Mouse (Mus musculus) heart, adult 18-20 months (tissue): ENCODE measurements at regions not wholly inside any gene's neighbourhood (a gene's known extent, or its start where the extent isn't known, plus 50 kb on each side); places are given as distances from the start of the nearest gene placed in this dataset.
A peak's percentile ranks its signal among the peaks of the same experiment; 100 is the strongest.
"Not testable (repeated sequence)": the region's sequence is repeated elsewhere in the genome, so short reads cannot be mapped to it uniquely, and the experiment has no call there.

Source experiments
- DNase-seq, 2 experiments: peaks; one replicate each; pipeline ENCODE4 v3.0.0; 2021 to 2022; ENCODE audit warnings: mixed read lengths in 1 of 2

- no peak for DNase-seq
Measured at GRCm38 (mm10) chr12:104637046-104638032, 114.4 kb downstream of the Dicer1 start.

GRCm38 (mm10) chr12:104636474-104636873 lies 115.3 kb downstream of the Dicer1 start:
- no peak for DNase-seq

- no peak for DNase-seq
Measured at GRCm38 (mm10) chr12:104634818-104635217, 116.9 kb downstream of the Dicer1 start.

GRCm38 (mm10) chr12:104630590-104630989 lies 121.2 kb downstream of the Dicer1 start:
- peak in 1 of 2 experiments; percentile 33 for DNase-seq

GRCm38 (mm10) chr12:104629449-104629848 lies 122.3 kb downstream of the Dicer1 start:
- DNase-seq = no peak

- DNase-seq = no peak
Measured at GRCm38 (mm10) chr12:104626054-104626453, 125.7 kb downstream of the Dicer1 start.

GRCm38 (mm10) chr12:104623896-104624685 lies 127.7 kb downstream of the Dicer1 start:
- DNase-seq = no peak

- DNase-seq = peak; percentile 22 to 38
Measured at GRCm38 (mm10) chr12:104617111-104617725, 134.5 kb downstream of the Dicer1 start.

- peak; percentile 30 to 52 for DNase-seq
Measured at GRCm38 (mm10) chr12:104614240-104614639, 137.5 kb downstream of the Dicer1 start.

- DNase-seq = no peak
Measured at GRCm38 (mm10) chr12:104609767-104610166, 136.6 kb upstream of the Gsc start.

- DNase-seq = not testable (repeated sequence)
Measured at GRCm38 (mm10) chr12:104608956-104609355, 135.8 kb upstream of the Gsc start.

GRCm38 (mm10) chr12:104607410-104607809 lies 134.3 kb upstream of the Gsc start:
- no peak for DNase-seq

- DNase-seq = peak in 1 of 2 experiments; percentile 15
Measured at GRCm38 (mm10) chr12:104605535-104606399, 132.6 kb upstream of the Gsc start.

GRCm38 (mm10) chr12:104598056-104598455 lies 124.9 kb upstream of the Gsc start:
- DNase-seq = no peak

GRCm38 (mm10) chr12:104593526-104594155 lies 120.5 kb upstream of the Gsc start:
- DNase-seq = peak; percentile 31 to 54

GRCm38 (mm10) chr12:104592791-104593525 lies 119.8 kb upstream of the Gsc start:
- DNase-seq = no peak

GRCm38 (mm10) chr12:104591571-104591970 lies 118.4 kb upstream of the Gsc start:
- DNase-seq = no peak

GRCm38 (mm10) chr12:104590291-104590690 lies 117.2 kb upstream of the Gsc start:
- DNase-seq = no peak

- no peak for DNase-seq
Measured at GRCm38 (mm10) chr12:104584408-104584807, 111.3 kb upstream of the Gsc start.

GRCm38 (mm10) chr12:104580796-104581195 lies 107.7 kb upstream of the Gsc start:
- DNase-seq = no peak
